Mouse (Mus musculus) forebrain, embryonic 14.5 days (tissue): ENCODE measurements at regions not wholly inside any gene's neighbourhood (a gene's known extent, or its start where the extent isn't known, plus 50 kb on each side); places are given as distances from the start of the nearest gene placed in this dataset. TPM values are rescaled to one million over a fixed set of nuclear protein-coding genes. Genes with fewer than 3 reads are reported as not detected.

Experiments
- microRNA-seq: library from miRNA; unstranded; fragments of <30 nt; microRNA quantifications from one replicate; pipeline ENCODE4, GENCODE M21; 2016

Small RNA genes lying in the stretch of these regions (microRNA-seq; reads per million reads assigned to microRNA genes)
- not detected for gene Mir6350
